Mouse (Mus musculus) embryo, embryonic 9.5 days (tissue): ENCODE measurements around the gene Cdip1.

Source experiments
- DNase-seq: peaks from one replicate; pipeline ENCODE4 v3.0.0-alpha.2; 2017; ENCODE audit errors: extremely low spot score

Gene Cdip1

GRCm38 (mm10) chr16:4773289-4773970, 16.7 kb downstream of the Cdip1 start:
- DNase-seq, result no peak

- no peak for DNase-seq
Measured at GRCm38 (mm10) chr16:4768719-4769118, 21.4 kb downstream of the Cdip1 start.

GRCm38 (mm10) chr16:4767012-4767790, 22.9 kb downstream of the Cdip1 start:
- DNase-seq, result no peak

GRCm38 (mm10) chr16:4765852-4766251, 24.2 kb downstream of the Cdip1 start:
- DNase-seq, result no peak

- DNase-seq, result peak; percentile 31
Measured at GRCm38 (mm10) chr16:4763276-4763675, 26.8 kb downstream of the Cdip1 start.

- no peak for DNase-seq
Measured at GRCm38 (mm10) chr16:4762437-4762836, 27.7 kb downstream of the Cdip1 start.

- DNase-seq, result peak; percentile 38
Measured at GRCm38 (mm10) chr16:4756660-4757335, 33.3 kb downstream of the Cdip1 start.

- no peak for DNase-seq
Measured at GRCm38 (mm10) chr16:4754045-4754444, 36.0 kb downstream of the Cdip1 start.

GRCm38 (mm10) chr16:4752155-4752554, 37.9 kb downstream of the Cdip1 start:
- DNase-seq, result no peak

- DNase-seq, result no peak
Measured at GRCm38 (mm10) chr16:4742186-4742585, 47.9 kb downstream of the Cdip1 start.

- no peak for DNase-seq
Measured at GRCm38 (mm10) chr16:4739994-4740393, 50.1 kb downstream of the Cdip1 start.

GRCm38 (mm10) chr16:4736262-4736661, 53.8 kb downstream of the Cdip1 start:
- no peak for DNase-seq

- DNase-seq, result no peak
Measured at GRCm38 (mm10) chr16:4730776-4731358, 59.2 kb downstream of the Cdip1 start.

GRCm38 (mm10) chr16:4727963-4728362, 62.1 kb downstream of the Cdip1 start:
- DNase-seq, result no peak

GRCm38 (mm10) chr16:4727526-4727925, 62.6 kb downstream of the Cdip1 start:
- no peak for DNase-seq

GRCm38 (mm10) chr16:4726528-4727128, 63.5 kb downstream of the Cdip1 start:
- DNase-seq, result no peak

GRCm38 (mm10) chr16:4725780-4726527, 64.1 kb downstream of the Cdip1 start, which contains the start of gene Hmox2:
TSS of gene Hmox2 (plus strand) at chr16:4726361.
- peak; percentile 95 for DNase-seq

- DNase-seq, result no peak
Measured at GRCm38 (mm10) chr16:4725266-4725665, 64.8 kb downstream of the Cdip1 start.

- no peak for DNase-seq
Measured at GRCm38 (mm10) chr16:4722915-4723209, 67.2 kb downstream of the Cdip1 start.

- DNase-seq, result no peak
Measured at GRCm38 (mm10) chr16:4722128-4722914, 67.8 kb downstream of the Cdip1 start.
